Mouse (Mus musculus) liver, adult 2 months (tissue): ENCODE measurements at regions not wholly inside any gene's neighbourhood (a gene's known extent, or its start where the extent isn't known, plus 50 kb on each side); places are given as distances from the start of the nearest gene placed in this dataset.

ENCODE experiments used
- DNase-seq: peaks from one replicate; pipeline ENCODE4 v3.0.0-alpha.2; 2011; ENCODE audit warnings: low read depth, low spot score; ENCODE audit errors: extremely low read depth
- H3K27ac ChIP-seq: fragments of 200-500 bp; replicated peaks from 2 replicates; pipeline ENCODE4 v1.5.1; 2012; ENCODE audit warnings: low read depth, mild to moderate bottlenecking, control low read depth, inconsistent platforms, low read length; ENCODE audit not compliant: insufficient read depth
- H3K27me3 ChIP-seq: fragments of 200-500 bp; 2 replicates; pipeline ENCODE4 v1.6.1; 2012; ENCODE audit warnings: mild to moderate bottlenecking, moderate library complexity, low read length, inconsistent platforms; ENCODE audit not compliant: control insufficient read depth, insufficient read depth
- H3K36me3 ChIP-seq: fragments of 200-500 bp; 2 replicates; pipeline ENCODE4 v1.6.1; 2012; ENCODE audit warnings: low read length, inconsistent platforms; ENCODE audit not compliant: control insufficient read depth, insufficient read depth
- H3K4me1 ChIP-seq: fragments of 200-500 bp; 2 replicates; pipeline ENCODE4 v1.6.1; 2011; ENCODE audit warnings: low read length; ENCODE audit not compliant: control insufficient read depth, insufficient read depth
- H3K4me3 ChIP-seq: fragments of 200-500 bp; 2 replicates; pipeline ENCODE4 v1.5.1; 2011; ENCODE audit warnings: low read depth, mild to moderate bottlenecking, control low read depth, low read length, moderate library complexity; ENCODE audit not compliant: insufficient read depth
- H3K79me2 ChIP-seq: fragments of 200-500 bp; 2 replicates; pipeline ENCODE4 v1.6.1; 2012; ENCODE audit warnings: inconsistent platforms, mild to moderate bottlenecking, low read length, moderate library complexity; ENCODE audit not compliant: control insufficient read depth, insufficient read depth
- H3K9ac ChIP-seq: fragments of 200-500 bp; 2 replicates; pipeline ENCODE4 v1.6.1; 2012; ENCODE audit warnings: low read depth, mild to moderate bottlenecking, control low read depth, inconsistent platforms, low read length
- CTCF ChIP-seq: fragments of 200-500 bp; IDR thresholded peaks from 2 replicates; pipeline ENCODE4 v1.5.1; 2011; ENCODE audit warnings: low read depth, low read length, control low read depth
- POLR2A ChIP-seq: fragments of 200-500 bp; IDR thresholded peaks from 2 replicates; pipeline ENCODE4 v1.6.1; 2011; ENCODE audit warnings: low read length, control low read depth; ENCODE audit not compliant: insufficient read depth; ENCODE audit errors: extremely low read depth
- WGBS: fragments of 180-500 bp; shearing (Covaris S2); methylation state at CpG from one replicate; pipeline ENCODE4 v1.1.7; 2018; 5-methylcytosine and 5-hydroxymethylcytosine counted together

- Histone ChIP-seq H3K27ac (no peak overlapping the region), H3K36me3 (no peaks in the 10 kb centered on the region), H3K9ac (no peak overlapping the region), H3K4me3 (no peak overlapping the region), H3K79me2 (no peaks in the 10 kb centered on the region), H3K27me3 (no peaks in the 10 kb centered on the region), H3K4me1 (no peaks in the 10 kb centered on the region)
- peak; percentile 29 for DNase-seq
- no peak for TF ChIP-seq POLR2A
- peak; percentile 86 for TF ChIP-seq CTCF
- WGBS = 51% methylated on average over 4 of the region's 4 CpGs
Observed at GRCm38 (mm10) chr6:51795300-51795699, 217.0 kb downstream of the Skap2 start.

- Histone ChIP-seq H3K36me3 (no peaks in the 10 kb centered on the region), H3K27me3 (no peaks in the 10 kb centered on the region), H3K4me1 (no peaks in the 10 kb centered on the region), H3K79me2 (no peaks in the 10 kb centered on the region), H3K4me3 (no peak overlapping the region), H3K9ac (no peak overlapping the region), H3K27ac (no peak overlapping the region)
- WGBS = 89% methylated on average over 12 of the region's 12 CpGs
- no peak for TF ChIP-seq POLR2A
- no peak for TF ChIP-seq CTCF
- no peak for DNase-seq
Observed at GRCm38 (mm10) chr6:51798577-51799240, 213.6 kb downstream of the Skap2 start.

GRCm38 (mm10) chr6:51805656-51806055, 206.7 kb downstream of the Skap2 start:
- Histone ChIP-seq H3K79me2 (no peaks in the 10 kb centered on the region), H3K4me1 (no peaks in the 10 kb centered on the region), H3K4me3 (no peak overlapping the region), H3K9ac (no peak overlapping the region), H3K27me3 (no peaks in the 10 kb centered on the region), H3K36me3 (no peaks in the 10 kb centered on the region), H3K27ac (no peak overlapping the region)
- TF ChIP-seq POLR2A = no peak
- no peak for TF ChIP-seq CTCF
- WGBS = 82% methylated on average over 7 of the region's 7 CpGs
- DNase-seq = no peak
